Mouse (Mus musculus): ENCODE data around the gene Stk32b.

GRCm38 (mm10) chr5:37458236-37458635 lies 258.7 kb downstream of the Stk32b start:
- no peak for TF ChIP-seq CTCF (IDR thresholded peaks at IDR 0.05; ENCODE audit: borderline replicate concordance, insufficient read depth, low read depth, low read length)
- no peak for TF ChIP-seq POLR2A (IDR thresholded peaks at IDR 0.05; ENCODE audit: borderline replicate concordance, insufficient read depth, low read length)
